Mouse (Mus musculus) hindbrain, embryonic 14.5 days (tissue): ENCODE results near the gene Fam208b. TPM values are rescaled to one million over a fixed set of nuclear protein-coding genes. Genes with fewer than 3 reads are reported as not detected.

ENCODE experiments used
- polyA plus RNA-seq: library from polyadenylated mRNA; unstranded; fragments of >200 nt; fragmentation: Nextera tagmentation; extraction: Ambion mirVana; gene quantifications from 2 replicates; pipeline ENCODE4 v1.2.1, GENCODE M21; 2014

Fam208b gene
- polyA plus RNA-seq, 1 experiment from 2014 or later = 22.0 TPM

Other genes with a start within 250 kb of the Fam208b start
- 464 and 489 TPM in 2 replicates for gene Gdi2, start 73.0 kb downstream of the Fam208b start, polyA plus RNA-seq
- 10.0 and 12.2 TPM in 2 replicates for gene Asb13, start 22.9 kb upstream of the Fam208b start, polyA plus RNA-seq
- not detected in 2 replicates for gene Calml3, start 193.2 kb upstream of the Fam208b start, polyA plus RNA-seq
- not detected in 2 replicates for gene Calm4, start 226.6 kb upstream of the Fam208b start, polyA plus RNA-seq
- gene Calm5, start 243.1 kb upstream of the Fam208b start, polyA plus RNA-seq = not detected in 2 replicates